Mouse (Mus musculus) kidney, adult 11 months (tissue): Measurements from ENCODE around the gene Lrrn4cl.
"Not testable (repeated sequence)": the region's sequence is repeated elsewhere in the genome, so short reads cannot be mapped to it uniquely, and the experiment has no call there.

ENCODE experiments used
- DNase-seq: peaks from one replicate; pipeline ENCODE4 v3.0.0; 2022

Gene Lrrn4cl

GRCm38 (mm10) chr19:8839103-8839907, 11.3 kb upstream of the Lrrn4cl start, which contains the start of gene Gng3:
TSS of gene Gng3 (minus strand) at chr19:8839194.
- DNase-seq: no peak

- DNase-seq: peak; percentile 85
These were observed 10.4 kb upstream of the Lrrn4cl start for GRCm38 (mm10) chr19:8839908-8840791.

- no peak for DNase-seq
These were observed 9.6 kb upstream of the Lrrn4cl start for GRCm38 (mm10) chr19:8841012-8841411.

- DNase-seq: no peak
These were observed 7.6 kb upstream of the Lrrn4cl start for GRCm38 (mm10) chr19:8842961-8843360.

- peak; percentile 44 for DNase-seq
These were observed 6.0 kb upstream of the Lrrn4cl start for GRCm38 (mm10) chr19:8844371-8845129.

- no peak for DNase-seq
These were observed 2.2 kb upstream of the Lrrn4cl start for GRCm38 (mm10) chr19:8848356-8848755.

- DNase-seq: no peak
These were observed 1.1 kb downstream of the Lrrn4cl start for GRCm38 (mm10) chr19:8851639-8852038.

GRCm38 (mm10) chr19:8852236-8852928, 1.8 kb downstream of the Lrrn4cl start:
- no peak for DNase-seq

GRCm38 (mm10) chr19:8853117-8853516, 2.5 kb downstream of the Lrrn4cl start:
- DNase-seq: no peak

- DNase-seq: peak; percentile 45
These were observed 7.1 kb downstream of the Lrrn4cl start for GRCm38 (mm10) chr19:8857689-8858088.

GRCm38 (mm10) chr19:8859018-8859417, 8.4 kb downstream of the Lrrn4cl start:
- DNase-seq: no peak

GRCm38 (mm10) chr19:8864265-8864664, 13.7 kb downstream of the Lrrn4cl start:
- DNase-seq: no peak

- DNase-seq: not testable (repeated sequence)
These were observed 19.8 kb downstream of the Lrrn4cl start for GRCm38 (mm10) chr19:8870381-8870780.

GRCm38 (mm10) chr19:8870838-8871237, 20.3 kb downstream of the Lrrn4cl start:
- DNase-seq: no peak

- peak; percentile 98 for DNase-seq
These were observed 21.0 kb downstream of the Lrrn4cl start, which contains the start of gene Ubxn1 for GRCm38 (mm10) chr19:8871267-8872186. TSS of gene Ubxn1 (plus strand) at chr19:8871496.

GRCm38 (mm10) chr19:8872266-8872840, 21.8 kb downstream of the Lrrn4cl start:
- DNase-seq: no peak

GRCm38 (mm10) chr19:8875031-8875430, 24.5 kb downstream of the Lrrn4cl start:
- DNase-seq: no peak

GRCm38 (mm10) chr19:8880311-8881033, 29.9 kb downstream of the Lrrn4cl start, which contains the start of gene Uqcc3:
TSS of gene Uqcc3 (minus strand) at chr19:8880923.
- peak; percentile 91 for DNase-seq

- DNase-seq: no peak
These were observed 30.4 kb downstream of the Lrrn4cl start for GRCm38 (mm10) chr19:8881034-8881392.

- no peak for DNase-seq
These were observed 33.0 kb downstream of the Lrrn4cl start, which contains the start of the genes Lbhd1 and Gm49403 for GRCm38 (mm10) chr19:8883616-8884015. TSS of gene Lbhd1 (plus strand) at chr19:8883732. TSS of gene Gm49403 (plus strand) at chr19:8883930.
